Mouse (Mus musculus): Measurements from ENCODE around the gene Csrp1.

GRCm38 (mm10) chr1:135714901-135715609 is 4.8 kb upstream of the Csrp1 start:
- TF ChIP-seq EP300 (IDR thresholded peaks at IDR 0.05; ENCODE audit: insufficient read depth, low read depth, low read length) (no peak), POLR2A (IDR thresholded peaks at IDR 0.05; ENCODE audit: insufficient read depth, low read length) (no peak)
